Mouse (Mus musculus): Measurements from ENCODE around the gene Fxr2. TPM values are rescaled to one million over a fixed set of nuclear protein-coding genes. Genes with fewer than 3 reads are reported as not detected.

Gene Fxr2
- total RNA-seq, 2 experiments from 2014 or later = 122 to 133 TPM

DNA sequence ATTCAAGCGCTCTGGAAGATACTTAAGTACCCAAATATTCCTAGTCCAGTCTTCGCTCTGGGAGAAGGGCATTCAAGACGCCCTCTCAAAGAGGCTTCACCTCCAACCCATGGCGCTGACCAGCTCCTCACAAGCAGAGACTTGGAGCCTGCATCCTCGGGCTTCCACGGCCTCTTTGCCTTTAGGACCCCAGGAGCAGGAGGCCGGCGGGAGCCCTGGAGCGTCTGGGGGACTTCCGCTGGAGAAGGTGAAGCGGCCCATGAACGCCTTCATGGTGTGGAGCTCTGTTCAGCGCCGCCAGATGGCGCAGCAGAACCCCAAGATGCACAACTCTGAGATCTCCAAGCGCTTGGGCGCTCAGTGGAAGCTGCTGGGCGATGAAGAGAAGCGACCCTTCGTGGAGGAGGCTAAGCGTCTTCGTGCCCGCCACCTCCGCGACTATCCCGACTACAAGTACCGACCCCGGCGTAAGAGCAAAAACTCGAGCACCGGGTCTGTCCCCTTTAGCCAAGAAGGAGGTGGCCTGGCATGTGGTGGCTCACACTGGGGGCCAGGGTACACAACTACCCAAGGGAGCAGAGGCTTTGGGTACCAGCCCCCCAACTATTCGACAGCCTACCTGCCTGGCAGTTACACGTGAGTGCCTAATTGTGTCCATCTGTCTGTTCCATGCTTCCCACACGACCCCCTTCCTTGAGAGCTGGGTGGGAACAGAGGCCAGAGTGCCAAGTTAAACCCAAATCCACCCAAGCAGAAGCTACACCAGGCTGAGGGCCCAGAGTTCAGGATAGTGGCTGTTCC lies 22.7 kb downstream of the Fxr2 start, which contains the start of gene Sox15:
Gene Sox15, plus strand, starts transcription at position 51 of the 801 bp plus-strand sequence.
- intact Hi-C loops (cut with DNase I) = loop anchor here (2.0 kb wide), 1 partner anchor 17 kb away; no protein-coding TSS in a partner anchor
- peak; percentile 75 to 78 for DNase-seq (ENCODE audit: low spot score in 2 of 2)

DNA sequence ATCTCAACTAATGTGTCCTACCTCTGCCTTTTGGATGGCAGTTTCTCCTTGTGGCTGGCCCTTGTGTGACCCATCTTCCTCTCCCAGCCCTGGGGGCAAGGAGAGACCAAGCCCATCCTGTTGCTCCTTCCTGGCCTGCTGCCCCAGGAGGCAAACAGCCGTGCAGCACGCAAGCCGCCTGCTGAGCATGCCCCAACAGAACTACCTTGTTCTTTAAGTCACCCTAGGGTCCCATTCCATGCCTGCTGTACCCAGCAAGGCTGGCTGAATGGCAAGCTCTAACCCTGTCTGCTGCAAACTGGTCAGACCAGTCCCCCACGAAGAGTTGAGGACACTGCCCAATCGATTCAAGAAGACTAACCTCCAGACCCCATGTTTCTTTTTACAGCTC lies 23.3 kb downstream of the Fxr2 start:
- DNase-seq (ENCODE audit: low spot score in 2 of 2) = no peak

DNA sequence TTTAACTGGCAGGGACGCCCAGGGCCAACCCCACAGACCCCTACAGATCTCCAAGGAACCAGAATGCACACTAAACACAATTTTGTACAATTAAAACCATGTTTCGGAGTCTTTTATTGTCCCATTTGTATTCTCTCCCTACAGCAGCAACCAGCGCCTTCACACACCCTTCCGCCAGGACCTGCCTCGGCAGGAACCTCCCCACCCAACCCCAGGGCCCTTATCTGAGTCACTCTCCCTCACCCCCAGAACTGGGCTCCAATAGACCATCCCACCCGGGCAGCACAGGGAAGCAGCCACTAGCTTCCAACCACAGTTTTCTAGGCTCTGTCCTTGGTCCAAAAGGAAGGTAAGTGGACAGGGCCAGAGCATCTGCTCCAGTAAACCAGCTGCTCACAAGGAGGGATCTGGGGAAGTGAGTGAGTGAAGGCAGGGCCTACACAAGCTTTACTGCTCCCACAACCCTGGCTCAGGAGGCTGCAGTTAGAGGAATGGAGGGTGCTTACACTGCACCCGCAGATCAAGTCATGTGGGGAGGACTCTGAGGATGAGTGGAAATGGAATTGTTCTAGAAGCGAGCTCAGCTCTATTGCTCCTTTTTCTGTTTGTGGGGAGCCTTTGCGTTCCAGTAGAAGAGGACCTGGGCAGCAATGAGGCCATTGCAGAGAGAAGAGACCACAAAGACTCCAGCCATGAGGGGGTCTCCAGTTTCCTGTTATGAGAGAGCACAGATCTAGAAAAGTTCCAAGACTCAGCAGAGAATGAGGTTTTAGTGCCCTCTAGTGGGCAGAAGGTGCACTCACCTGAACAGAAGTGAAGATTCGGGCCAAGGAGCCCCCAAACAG lies 24.0 kb downstream of the Fxr2 start:
- peak; percentile 37 to 39 for DNase-seq (ENCODE audit: low spot score in 2 of 2)
- intact Hi-C loops (cut with DNase I) = no loop called here

More for the DNA sequence above, 23.3 kb downstream of the Fxr2 start:
- intact Hi-C loops (cut with DNase I) = no loop called here

DNA sequence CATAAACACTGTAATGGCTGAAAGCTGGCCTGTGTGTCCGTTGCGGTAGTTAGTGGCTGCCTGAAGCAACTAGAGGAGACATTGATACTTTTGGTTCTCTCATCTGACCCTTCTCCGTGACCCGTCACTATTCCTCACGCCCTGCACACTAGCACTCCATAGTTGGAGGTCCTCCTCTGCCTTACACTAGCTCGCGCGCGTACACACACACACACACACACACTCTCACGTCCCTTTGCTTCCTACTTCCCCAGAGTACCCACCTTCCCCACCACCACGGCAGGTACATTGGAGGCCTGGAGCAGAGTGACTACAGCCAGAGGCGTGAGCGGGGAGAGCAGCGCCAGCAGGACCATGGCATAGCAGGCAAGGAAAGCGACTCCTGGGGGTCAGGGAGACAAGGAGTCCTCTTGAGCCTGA lies 24.7 kb downstream of the Fxr2 start:
- intact Hi-C loops (cut with DNase I) = no loop called here
- DNase-seq (ENCODE audit: low spot score in 2 of 2) = no peak

DNA sequence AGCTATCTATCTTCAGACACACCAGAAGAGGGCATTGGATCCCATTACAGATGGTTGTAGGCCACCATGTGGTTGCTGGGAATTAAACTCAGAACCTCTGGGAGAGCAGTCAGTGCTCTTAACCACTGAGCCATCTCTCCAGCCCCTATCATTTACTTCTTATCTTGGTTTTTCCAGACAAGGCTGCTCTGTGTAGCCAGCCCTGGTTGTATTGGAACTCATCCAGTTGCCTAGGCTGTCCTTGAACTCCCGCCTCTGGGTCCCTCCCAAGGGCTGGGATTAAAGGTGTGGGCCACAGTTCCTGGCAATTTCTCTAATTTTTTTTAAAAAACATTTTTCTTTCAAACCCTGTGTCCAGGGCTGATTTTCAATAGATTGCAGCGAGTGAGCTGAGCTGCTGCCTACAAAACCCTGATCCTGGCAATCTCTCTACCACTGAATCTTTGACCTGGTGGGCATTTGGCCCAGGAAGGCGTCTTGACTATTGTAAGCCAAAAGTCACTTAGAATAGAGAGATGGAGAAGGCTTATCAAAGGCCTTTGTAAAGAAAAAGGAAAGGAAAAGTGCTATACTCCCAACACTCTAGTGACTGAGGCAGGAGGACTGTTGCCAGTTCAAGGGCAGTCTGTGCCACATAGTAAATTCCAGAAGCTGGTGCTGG lies 28.6 kb downstream of the Fxr2 start:
- DNase-seq (ENCODE audit: low spot score in 2 of 2) = no peak
- intact Hi-C loops (cut with DNase I) = loop anchor here (5.0 kb wide), 1 partner anchor 79 kb away; the partner anchor contains the start of genes Trp53 and Wrap53

DNA sequence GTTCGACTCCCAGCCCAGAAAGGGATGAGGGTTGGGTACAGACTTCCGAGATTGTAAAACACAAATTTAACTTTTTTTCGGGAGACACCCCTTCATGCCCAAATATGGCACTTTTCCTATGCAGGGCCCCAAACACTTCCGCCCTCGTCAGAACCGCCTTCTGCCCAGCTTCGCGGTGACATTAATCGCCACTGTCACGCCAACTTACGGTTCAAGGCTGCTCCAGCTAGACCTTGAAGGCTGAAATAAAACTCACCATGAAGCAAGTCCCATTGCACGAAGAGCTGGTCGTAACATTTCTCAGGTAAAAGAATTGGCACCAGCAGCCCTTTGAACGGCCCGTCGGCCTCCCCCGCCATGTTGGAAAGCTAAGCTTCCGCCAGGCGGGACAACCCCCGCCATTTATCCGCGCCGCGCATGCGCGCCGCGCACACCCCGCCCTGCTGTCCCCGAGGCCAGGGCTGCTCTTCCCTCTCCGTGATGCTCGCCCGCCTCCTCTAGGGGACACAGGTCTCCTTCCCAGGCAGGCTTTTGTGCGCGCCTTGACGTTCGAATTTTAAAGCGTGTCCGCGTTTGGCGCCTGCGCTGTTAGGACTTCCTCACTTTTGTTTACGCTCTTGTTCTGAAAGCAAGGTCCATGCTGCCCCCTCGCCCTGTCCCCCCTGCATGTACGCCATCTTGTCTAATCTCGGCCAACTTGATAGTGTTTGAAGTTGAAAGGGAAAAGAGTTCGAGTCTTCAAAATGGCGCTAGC lies 29.6 kb downstream of the Fxr2 start, which contains the start of gene Mpdu1:
Gene Mpdu1, minus strand, starts transcription at position 430 of the 754 bp plus-strand sequence.
- DNase-seq (ENCODE audit: low spot score in 2 of 2) = peak; percentile 92 to 97
- intact Hi-C loops (cut with DNase I) = loop anchor here (2.0 to 5.0 kb wide), 2 partner anchors 30 to 80 kb away; partner anchors contain the start of genes Fxr2, Trp53 and Wrap53

DNA sequence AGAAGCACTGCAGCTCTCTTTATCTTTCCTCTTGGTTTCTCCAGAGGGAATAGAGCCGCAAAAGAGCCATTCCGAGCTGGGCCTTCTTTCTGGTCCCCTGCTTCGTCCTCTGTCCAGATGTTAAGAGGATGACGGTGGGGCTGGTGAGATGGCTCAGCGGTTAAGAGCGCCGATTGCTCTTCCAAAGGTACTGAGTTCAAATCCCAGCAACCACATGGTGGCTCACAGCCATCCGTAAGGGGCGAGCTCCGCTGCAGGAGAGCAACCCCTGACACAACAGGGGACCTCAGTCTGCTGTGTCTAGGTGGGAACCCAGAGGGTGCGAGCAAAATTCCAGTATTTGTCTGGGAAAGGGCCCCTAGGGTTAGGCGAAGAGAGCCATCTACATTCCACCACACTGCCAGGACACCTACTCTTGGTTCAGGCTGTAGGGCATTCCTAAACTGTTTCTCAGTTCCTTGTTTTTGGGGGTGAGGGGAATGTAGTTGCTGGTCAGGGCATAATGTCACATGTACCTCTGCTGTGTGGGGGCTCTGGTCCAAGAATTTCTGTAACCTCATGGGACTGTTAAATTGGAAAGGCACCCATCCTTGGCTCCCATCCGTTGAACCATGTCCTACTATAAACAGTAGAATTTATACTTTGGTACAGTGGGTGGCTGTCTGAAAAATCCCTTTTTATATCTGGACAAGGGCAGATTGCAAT lies 30.3 kb downstream of the Fxr2 start:
- intact Hi-C loops (cut with DNase I) = loop anchor here (2.0 to 5.0 kb wide), 2 partner anchors 30 to 81 kb away; partner anchors contain the start of genes Fxr2, Trp53 and Wrap53
- no peak for DNase-seq (ENCODE audit: low spot score in 2 of 2)

DNA sequence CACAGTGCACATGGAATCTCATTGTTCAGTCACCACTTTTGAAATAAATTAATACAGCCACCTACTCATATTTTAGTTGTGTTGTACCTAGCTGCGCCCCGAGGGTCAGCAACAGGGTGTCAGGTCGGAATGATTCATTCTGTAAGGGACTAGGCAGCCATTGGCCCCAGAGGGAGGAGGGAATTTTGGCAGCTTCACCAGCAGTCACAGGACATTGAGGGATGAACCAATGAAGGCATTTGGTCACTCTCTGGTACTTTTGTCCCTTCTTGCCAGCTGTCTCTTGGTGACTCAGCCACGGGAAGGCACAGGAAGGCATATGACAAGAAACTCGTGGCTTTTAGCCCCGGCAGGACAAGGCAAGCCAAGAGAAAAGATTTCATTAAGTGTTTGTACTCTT lies 31.0 kb downstream of the Fxr2 start:
- intact Hi-C loops (cut with DNase I) = loop anchor here (2.0 to 5.0 kb wide), 2 partner anchors 31 to 81 kb away; partner anchors contain the start of genes Fxr2, Trp53 and Wrap53
- DNase-seq (ENCODE audit: low spot score in 2 of 2) = no peak

DNA sequence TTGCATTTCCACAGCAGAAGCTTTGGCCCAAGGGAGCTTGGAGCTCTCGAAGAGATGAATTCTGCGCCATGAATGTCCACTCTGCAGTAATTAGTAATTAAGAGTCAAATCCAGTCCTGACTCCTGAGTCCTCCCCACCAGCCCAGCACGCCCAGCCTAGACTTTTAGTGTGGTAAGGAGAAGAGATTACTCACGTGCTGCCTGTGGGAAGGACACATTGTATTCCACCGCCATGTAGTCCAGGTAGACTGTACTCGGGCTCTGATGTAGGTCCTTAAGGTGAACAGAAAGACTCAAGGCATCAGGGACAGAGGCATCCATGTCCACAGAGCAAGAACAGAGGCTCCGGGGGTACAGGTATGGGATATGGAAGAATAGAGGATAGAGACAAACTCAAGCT lies 32.1 kb downstream of the Fxr2 start:
- no peak for DNase-seq (ENCODE audit: low spot score in 2 of 2)
- intact Hi-C loops (cut with DNase I) = loop anchor here (5.0 kb wide), 1 partner anchor 83 kb away; the partner anchor contains the start of genes Trp53 and Wrap53

DNA sequence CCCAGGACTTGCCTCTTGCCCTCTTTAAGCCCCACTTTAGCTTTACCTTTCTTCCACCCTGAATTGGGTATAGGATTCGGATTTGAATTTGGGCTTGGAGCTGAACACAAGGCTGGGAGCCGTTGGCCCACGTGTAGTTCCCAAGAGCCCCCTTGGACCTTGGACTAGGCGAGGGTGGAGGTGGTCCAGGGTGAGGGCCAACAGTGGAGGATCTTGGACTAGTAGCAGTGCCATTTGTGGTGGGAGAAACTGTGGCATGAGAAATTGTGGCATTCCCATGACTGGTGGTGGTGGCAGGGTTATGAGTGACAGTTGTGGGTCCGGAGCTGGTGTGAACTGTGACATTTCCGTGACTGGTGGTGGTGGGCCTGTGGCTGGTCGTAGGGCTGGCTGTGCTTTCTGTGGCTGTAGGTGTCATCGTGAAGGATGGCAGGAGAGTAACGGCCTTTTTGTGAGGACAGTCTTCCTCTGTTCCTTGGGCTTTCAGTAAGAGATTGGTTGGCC lies 32.7 kb downstream of the Fxr2 start:
- no peak for DNase-seq (ENCODE audit: low spot score in 2 of 2)
- intact Hi-C loops (cut with DNase I) = no loop called here

DNA sequence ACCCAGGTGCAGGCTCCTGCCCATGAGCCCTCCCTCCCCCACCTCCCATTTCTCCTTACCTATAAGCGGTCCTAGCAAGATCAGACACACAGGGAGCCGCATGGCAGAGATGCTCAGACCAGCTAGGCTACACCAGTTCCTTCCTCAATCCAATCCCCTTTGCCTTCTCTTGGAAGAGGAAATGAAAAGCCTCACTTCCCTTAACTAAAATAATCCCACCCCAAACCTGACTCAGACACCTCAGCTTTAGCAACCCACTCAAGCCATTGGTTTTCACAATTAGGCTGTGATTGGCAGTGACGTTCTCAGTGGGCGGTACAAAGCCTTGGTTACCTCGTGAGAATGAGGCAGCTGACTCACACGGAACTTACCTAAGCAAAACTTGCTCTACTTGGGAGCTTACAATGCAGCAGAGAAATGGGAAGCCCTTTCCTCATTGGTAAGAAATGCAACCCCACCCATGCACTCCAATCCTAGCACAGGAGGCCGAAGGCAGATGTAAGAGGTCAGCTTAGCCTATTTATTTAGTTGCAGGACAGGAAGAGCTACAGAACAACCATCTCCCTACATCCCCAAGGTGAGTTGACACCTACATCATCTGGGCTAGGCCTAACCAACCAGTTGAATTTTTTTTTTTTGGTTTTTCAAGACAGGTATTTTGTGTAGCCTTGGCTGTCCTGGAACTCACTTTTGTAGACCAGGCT lies 33.3 kb downstream of the Fxr2 start, which contains the start of gene Cd68:
Gene Cd68, minus strand, starts transcription at position 193 of the 704 bp plus-strand sequence.
- intact Hi-C loops (cut with DNase I) = no loop called here

DNA sequence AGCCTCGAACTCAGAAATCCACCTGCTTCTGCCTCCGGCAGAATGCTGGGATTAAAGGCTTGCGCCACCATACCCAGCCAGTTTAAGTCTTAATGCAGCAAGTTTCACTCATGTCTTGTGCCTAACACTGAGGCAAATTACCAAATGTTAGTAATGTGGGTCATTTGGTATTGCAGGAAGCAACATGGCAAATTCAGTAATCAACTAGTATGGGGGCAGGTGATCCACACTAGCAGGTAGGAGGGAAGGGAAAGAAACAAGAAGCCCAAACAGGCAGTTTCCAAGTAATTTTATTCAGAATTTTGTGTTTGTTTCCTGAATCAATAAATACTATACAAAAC lies 33.8 kb downstream of the Fxr2 start:
- no peak for DNase-seq (ENCODE audit: low spot score in 2 of 2)
- intact Hi-C loops (cut with DNase I) = no loop called here

More for the DNA sequence above, 33.3 kb downstream of the Fxr2 start, which contains the start of gene Cd68:
- peak; percentile 75 to 93 for DNase-seq (ENCODE audit: low spot score in 2 of 2)

DNA sequence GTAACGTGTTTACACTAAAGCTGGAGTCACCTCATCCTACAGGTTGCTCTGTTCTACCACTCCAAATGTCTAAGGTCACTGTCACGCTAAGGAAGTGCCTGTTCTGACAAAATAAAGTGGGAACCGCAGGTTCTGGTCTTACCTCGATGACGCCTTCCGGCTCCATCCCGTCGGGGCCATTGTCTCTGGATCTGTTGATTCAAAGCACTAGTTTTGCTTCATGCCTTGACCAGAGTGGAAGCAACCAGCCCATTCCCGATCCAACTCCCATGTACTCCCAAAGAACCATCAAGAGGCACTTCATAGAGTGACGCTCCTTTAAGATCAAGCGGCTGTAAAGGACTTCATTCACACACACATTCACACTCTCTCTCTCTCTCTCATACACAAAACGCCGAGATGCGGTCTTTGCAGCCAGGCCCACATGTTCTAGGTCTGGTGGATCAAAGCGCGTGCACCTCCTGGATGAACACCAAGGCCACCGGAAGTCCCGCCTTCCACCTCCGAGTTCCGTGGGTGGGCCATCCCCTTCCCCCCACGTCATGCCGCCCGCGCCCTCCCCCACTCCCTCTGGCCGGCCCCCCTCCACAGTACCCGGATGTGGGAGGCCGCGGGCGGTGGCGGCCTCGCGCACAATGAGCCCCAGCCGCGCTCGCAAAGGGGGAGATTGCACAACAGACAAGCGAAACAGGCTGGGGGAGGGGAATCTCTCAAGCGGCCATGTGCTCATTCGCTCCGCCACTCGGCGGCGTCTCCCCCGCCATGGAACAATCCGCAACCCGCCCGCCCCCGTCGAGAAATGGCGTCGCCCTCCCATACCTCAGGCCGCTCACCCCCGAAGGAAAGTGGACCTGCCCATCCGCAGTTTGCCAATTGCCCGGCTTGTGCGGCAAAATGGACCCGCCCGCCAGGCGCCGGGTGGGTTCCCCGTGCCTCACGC lies 38.3 kb downstream of the Fxr2 start:
- intact Hi-C loops (cut with DNase I) = no loop called here
- DNase-seq (ENCODE audit: low spot score in 2 of 2) = peak; percentile 91 to 95

DNA sequence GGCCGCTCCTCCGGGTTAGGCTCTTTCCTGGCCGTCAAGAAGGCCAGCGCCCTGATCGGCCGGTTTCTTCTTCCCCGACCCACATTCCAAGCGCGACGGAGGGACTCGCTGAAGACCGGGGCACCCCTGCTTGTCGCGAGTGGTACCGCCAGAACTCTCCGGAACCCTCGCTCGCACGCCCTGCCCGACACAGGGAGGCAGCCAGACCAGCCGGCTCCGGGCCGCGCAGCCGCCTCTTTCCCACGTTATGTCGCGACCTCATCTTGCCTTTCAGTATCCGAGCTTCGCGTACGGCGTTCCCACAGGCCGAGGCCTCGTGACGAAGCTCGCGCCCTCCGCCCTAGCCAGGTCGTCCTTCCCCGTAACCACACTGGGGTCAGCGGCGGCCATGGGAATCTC lies 38.9 kb downstream of the Fxr2 start:
- intact Hi-C loops (cut with DNase I) = no loop called here
- peak in 1 of 2 experiments; percentile 28 for DNase-seq (ENCODE audit: low spot score in 2 of 2)

DNA sequence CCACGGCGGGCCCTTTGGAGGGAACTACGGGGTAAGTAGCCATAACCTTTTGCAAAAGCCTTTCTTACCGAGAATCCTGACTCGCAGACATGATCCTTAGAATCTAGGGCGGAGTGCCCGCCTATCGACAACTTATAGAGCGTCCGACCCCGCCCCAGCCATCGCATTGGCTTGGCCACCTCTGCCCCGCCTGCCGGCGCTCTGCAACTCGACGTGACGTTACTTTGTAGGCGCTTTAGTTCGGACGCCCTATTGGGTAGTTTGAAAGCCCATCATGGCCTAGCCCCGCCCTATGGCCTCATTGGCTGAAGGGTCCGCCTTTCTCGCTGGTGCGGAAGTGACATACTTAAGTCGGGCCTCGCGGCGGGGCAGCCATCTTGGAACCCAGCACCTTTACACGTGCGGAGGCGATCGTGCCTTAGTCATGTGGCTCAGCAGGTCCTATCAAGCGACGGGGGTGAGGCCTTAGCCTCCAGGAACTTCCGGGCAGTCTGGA lies 39.5 kb downstream of the Fxr2 start, which contains the start of gene Eif4a1:
Gene Eif4a1, minus strand, starts transcription at position 213 of the 496 bp plus-strand sequence.
- DNase-seq (ENCODE audit: low spot score in 2 of 2) = peak; percentile 100
- intact Hi-C loops (cut with DNase I) = no loop called here

DNA sequence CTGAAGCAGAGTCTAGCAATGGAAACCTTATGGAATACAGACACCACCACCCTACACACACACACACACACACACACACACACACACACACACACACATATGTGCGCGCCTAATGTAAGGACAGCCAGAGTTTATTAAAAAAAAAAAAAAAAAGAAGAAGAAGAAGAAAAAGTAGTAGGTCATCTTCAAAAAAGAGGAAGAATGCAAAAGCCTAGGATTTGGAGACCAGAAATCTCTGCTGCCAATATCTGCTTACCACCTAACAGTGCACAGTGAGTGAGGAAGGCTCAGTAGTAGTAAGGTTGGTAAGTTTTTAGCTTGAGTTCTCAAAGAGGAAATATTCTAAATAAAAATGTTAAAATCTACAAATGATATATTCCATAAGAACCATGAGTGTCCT lies 46.4 kb downstream of the Fxr2 start:
- no peak for DNase-seq (ENCODE audit: low spot score in 2 of 2)
- intact Hi-C loops (cut with DNase I) = no loop called here

Data from left cerebral cortex, postnatal 25 days (tissue).